Mouse (Mus musculus) intestine, embryonic 15.5 days (tissue): ENCODE data around the gene Gsto2. TPM values are rescaled to one million over a fixed set of nuclear protein-coding genes. Genes with fewer than 3 reads are reported as not detected.

Source experiments
- ATAC-seq: fragments of 200-750 bp; cut with Nextera tagmentation; 2 replicates; pipeline ENCODE4 v1.8.0; 2017; ENCODE audit warnings: moderate TSS enrichment, moderate library complexity
- H3K27ac ChIP-seq: fragments of 300-500 bp; sonication (generic); 2 replicates; pipeline ENCODE4 v1.5.1; 2015; ENCODE audit warnings: mild to moderate bottlenecking, inconsistent platforms
- H3K27me3 ChIP-seq: fragments of 300-500 bp; sonication (generic); replicated peaks from 2 replicates; pipeline ENCODE4 v1.6.1; 2015; ENCODE audit warnings: inconsistent platforms
- H3K36me3 ChIP-seq: fragments of 300-500 bp; sonication (generic); 2 replicates; pipeline ENCODE4 v1.6.1; 2015; ENCODE audit warnings: inconsistent platforms
- H3K4me1 ChIP-seq: fragments of 300-500 bp; sonication (generic); replicated peaks from 2 replicates; pipeline ENCODE4 v1.6.1; 2015; ENCODE audit warnings: inconsistent platforms
- H3K4me2 ChIP-seq: fragments of 300-500 bp; sonication (generic); replicated peaks from 2 replicates; pipeline ENCODE4 v1.6.1; 2015; ENCODE audit warnings: mild to moderate bottlenecking, inconsistent platforms
- H3K4me3 ChIP-seq: fragments of 300-500 bp; sonication (generic); replicated peaks from 2 replicates; pipeline ENCODE4 v1.5.1; 2015; ENCODE audit warnings: inconsistent platforms
- H3K9ac ChIP-seq: fragments of 300-500 bp; sonication (generic); 2 replicates; pipeline ENCODE4 v1.6.1; 2015; ENCODE audit warnings: inconsistent platforms
- H3K9me3 ChIP-seq: fragments of 300-500 bp; sonication (generic); 2 replicates; pipeline ENCODE4 v1.6.1; 2016; ENCODE audit warnings: inconsistent platforms
- WGBS: fragments of 180-500 bp; shearing (Covaris S2); methylation state at CpG from one replicate; pipeline ENCODE4 v1.1.7; 2015; 5-methylcytosine and 5-hydroxymethylcytosine counted together
- polyA plus RNA-seq: library from polyadenylated mRNA; unstranded; fragments of >200 nt; fragmentation: Nextera tagmentation; extraction: Ambion mirVana; gene quantifications from 2 replicates; pipeline ENCODE4 v1.2.1, GENCODE M21; 2015

Gsto2 gene
- 0.68 and 0.97 TPM in 2 replicates for polyA plus RNA-seq

GRCm38 (mm10) chr19:47865353-47865947 lies at the start of gene Gsto2:
TSS of gene Gsto2 (plus strand) at chr19:47865534.
- H3K9ac ChIP-seq, result peak within 1 kb of the TSS; percentile 81
- H3K4me1 ChIP-seq, result 0 out of 2 replicates have a peak, but pooled peaks cover 3% of the 10 kb centered on the region
- no peaks in the 10 kb centered on the region for H3K27me3 ChIP-seq
- ATAC-seq, result peak; percentile 100
- H3K27ac ChIP-seq, result peak within 1 kb of the TSS; percentile 78
- H3K9me3 ChIP-seq, result no peaks in the 10 kb centered on the region
- peak within 1 kb of the TSS; percentile 63 for H3K4me3 ChIP-seq
- H3K36me3 ChIP-seq, result no peaks in the 10 kb centered on the region
- peak within 1 kb of the TSS; percentile 85 for H3K4me2 ChIP-seq
- under 1% methylated on average over 49 of the region's 49 CpGs for WGBS

GRCm38 (mm10) chr19:47817692-47818091 lies 47.6 kb upstream of the Gsto2 start:
- no peak for ATAC-seq
- H3K4me1 ChIP-seq, result no peaks in the 10 kb centered on the region

GRCm38 (mm10) chr19:47820832-47821493 lies 44.4 kb upstream of the Gsto2 start:
- no peak overlapping the region for H3K9ac ChIP-seq
- no peaks in the 10 kb centered on the region for H3K36me3 ChIP-seq
- peak; percentile 65 for ATAC-seq
- H3K4me3 ChIP-seq, result no peak overlapping the region
- H3K4me2 ChIP-seq, result 0 out of 2 replicates have a peak overlapping the region, but pooled peaks have one; percentile 5
- no peak overlapping the region for H3K27ac ChIP-seq
- WGBS, result 16% methylated on average over 9 of the region's 9 CpGs
- no peaks in the 10 kb centered on the region for H3K9me3 ChIP-seq
- H3K4me1 ChIP-seq, result no peaks in the 10 kb centered on the region
- 0 out of 2 replicates have a peak, but pooled peaks cover 5% of the 10 kb centered on the region for H3K27me3 ChIP-seq

More at GRCm38 (mm10) chr19:47817692-47818091, 47.6 kb upstream of the Gsto2 start:
- Histone ChIP-seq H3K27me3 (0 out of 2 replicates have a peak, but pooled peaks cover 3% of the 10 kb centered on the region), H3K9ac (no peak overlapping the region), H3K4me3 (no peak overlapping the region), H3K27ac (no peak overlapping the region), H3K36me3 (no peaks in the 10 kb centered on the region), H3K4me2 (no peak overlapping the region), H3K9me3 (no peaks in the 10 kb centered on the region)
- WGBS, result 77% methylated on average over 9 of the region's 9 CpGs

- 0 out of 2 replicates have a peak overlapping the region, but pooled peaks have one; percentile 5 for H3K4me2 ChIP-seq
Observed at GRCm38 (mm10) chr19:47821494-47821872, 43.9 kb upstream of the Gsto2 start.

GRCm38 (mm10) chr19:47822143-47822796 lies 43.1 kb upstream of the Gsto2 start:
- ATAC-seq, result peak; percentile 34; the same call in 1 of the 2 replicates

More at GRCm38 (mm10) chr19:47821494-47821872, 43.9 kb upstream of the Gsto2 start:
- Histone ChIP-seq H3K9ac (no peak overlapping the region), H3K36me3 (no peaks in the 10 kb centered on the region), H3K27me3 (0 out of 2 replicates have a peak, but pooled peaks cover 5% of the 10 kb centered on the region), H3K4me1 (no peaks in the 10 kb centered on the region), H3K27ac (no peak overlapping the region), H3K9me3 (no peaks in the 10 kb centered on the region), H3K4me3 (no peak overlapping the region)
- peak; percentile 53; the same call in 1 of the 2 replicates for ATAC-seq
- 53% methylated on average over 7 of the region's 7 CpGs for WGBS

GRCm38 (mm10) chr19:47824026-47824425 lies 41.3 kb upstream of the Gsto2 start:
- Histone ChIP-seq H3K4me3 (no peak overlapping the region), H3K27me3 (0 out of 2 replicates have a peak, but pooled peaks cover 5% of the 10 kb centered on the region), H3K9me3 (no peaks in the 10 kb centered on the region), H3K36me3 (no peaks in the 10 kb centered on the region), H3K4me1 (no peaks in the 10 kb centered on the region), H3K9ac (no peak overlapping the region), H3K27ac (no peak overlapping the region), H3K4me2 (no peak overlapping the region)
- ATAC-seq, result no peak
- 75% methylated on average over 5 of the region's 5 CpGs for WGBS

More at GRCm38 (mm10) chr19:47822143-47822796, 43.1 kb upstream of the Gsto2 start:
- H3K4me1 ChIP-seq, result no peaks in the 10 kb centered on the region
- 17% methylated on average over 8 of the region's 8 CpGs for WGBS
- no peak overlapping the region for H3K4me3 ChIP-seq
- H3K9ac ChIP-seq, result no peak overlapping the region
- no peak overlapping the region for H3K4me2 ChIP-seq
- H3K27ac ChIP-seq, result no peak overlapping the region
- H3K36me3 ChIP-seq, result no peaks in the 10 kb centered on the region
- H3K9me3 ChIP-seq, result no peaks in the 10 kb centered on the region
- H3K27me3 ChIP-seq, result 0 out of 2 replicates have a peak, but pooled peaks cover 5% of the 10 kb centered on the region

- Histone ChIP-seq H3K9me3 (no peaks in the 10 kb centered on the region), H3K4me1 (no peaks in the 10 kb centered on the region), H3K4me2 (no peak overlapping the region), H3K9ac (no peak overlapping the region), H3K27ac (no peak overlapping the region), H3K36me3 (no peaks in the 10 kb centered on the region), H3K4me3 (no peak overlapping the region), H3K27me3 (no peaks in the 10 kb centered on the region)
- no peak for ATAC-seq
- WGBS, result 80% methylated on average over 14 of the region's 14 CpGs
Observed at GRCm38 (mm10) chr19:47829913-47830450, 35.4 kb upstream of the Gsto2 start.

GRCm38 (mm10) chr19:47831111-47831510 lies 34.2 kb upstream of the Gsto2 start:
- no peaks in the 10 kb centered on the region for H3K4me1 ChIP-seq
- H3K4me2 ChIP-seq, result no peak overlapping the region
- H3K27ac ChIP-seq, result no peak overlapping the region
- no peaks in the 10 kb centered on the region for H3K36me3 ChIP-seq
- no peaks in the 10 kb centered on the region for H3K27me3 ChIP-seq
- no peaks in the 10 kb centered on the region for H3K9me3 ChIP-seq
- no peak overlapping the region for H3K4me3 ChIP-seq
- H3K9ac ChIP-seq, result no peak overlapping the region
- no peak for ATAC-seq
- 92% methylated on average over 8 of the region's 8 CpGs for WGBS

GRCm38 (mm10) chr19:47832316-47832715 lies 33.0 kb upstream of the Gsto2 start:
- H3K4me3 ChIP-seq, result no peak overlapping the region
- no peak overlapping the region for H3K27ac ChIP-seq
- H3K9me3 ChIP-seq, result no peaks in the 10 kb centered on the region
- H3K4me1 ChIP-seq, result peaks cover 1% of the 10 kb centered on the region; the same call in 1 of the 2 replicates
- WGBS, result 81% methylated on average over 16 of the region's 16 CpGs
- no peaks in the 10 kb centered on the region for H3K27me3 ChIP-seq
- no peak overlapping the region for H3K4me2 ChIP-seq
- no peak overlapping the region for H3K9ac ChIP-seq
- ATAC-seq, result no peak
- no peaks in the 10 kb centered on the region for H3K36me3 ChIP-seq

- Histone ChIP-seq H3K4me2 (no peak overlapping the region), H3K27ac (no peak overlapping the region)
- 72% methylated on average over 5 of the region's 5 CpGs for WGBS
Observed at GRCm38 (mm10) chr19:47834614-47835013, 30.7 kb upstream of the Gsto2 start.

GRCm38 (mm10) chr19:47835776-47836175 lies 29.6 kb upstream of the Gsto2 start:
- H3K4me2 ChIP-seq, result no peak overlapping the region
- H3K27me3 ChIP-seq, result peaks cover 4% of the 10 kb centered on the region; the same call in 1 of the 2 replicates
- no peak overlapping the region for H3K4me3 ChIP-seq
- no peaks in the 10 kb centered on the region for H3K9me3 ChIP-seq
- no peak for ATAC-seq
- no peak overlapping the region for H3K9ac ChIP-seq
- H3K36me3 ChIP-seq, result no peaks in the 10 kb centered on the region
- H3K27ac ChIP-seq, result no peak overlapping the region
- 85% methylated on average over 7 of the region's 7 CpGs for WGBS
- peaks cover 5% of the 10 kb centered on the region; the same call in 1 of the 2 replicates for H3K4me1 ChIP-seq

More at GRCm38 (mm10) chr19:47834614-47835013, 30.7 kb upstream of the Gsto2 start:
- H3K4me3 ChIP-seq, result no peak overlapping the region
- peaks cover 4% of the 10 kb centered on the region; the same call in 1 of the 2 replicates for H3K27me3 ChIP-seq
- H3K9me3 ChIP-seq, result no peaks in the 10 kb centered on the region
- no peaks in the 10 kb centered on the region for H3K36me3 ChIP-seq
- H3K4me1 ChIP-seq, result peaks cover 5% of the 10 kb centered on the region; the same call in 1 of the 2 replicates
- ATAC-seq, result no peak
- H3K9ac ChIP-seq, result no peak overlapping the region
